Mouse (Mus musculus) embryonic stem cell, embryonic (primary cell): Measurements from ENCODE around the gene Zfp287.

Experiments
- CTCF ChIA-PET, 4 experiments: fragments of 300-600 bp in 2 of 4; fragments of 350-600 bp in 2 of 4; sonication (Branson Sonifier 250); formaldehyde crosslinking; loops; one replicate each; lab custom pipeline; 2022; ENCODE audit warnings: inconsistent platforms in 2 of 4; lab: Charles Lee
- POLR2A ChIA-PET, 4 experiments: fragments of 300-600 bp in 2 of 4; fragments of 350-600 bp in 2 of 4; sonication (Branson Sonifier 250); formaldehyde crosslinking; loops; one replicate each; lab custom pipeline; 2022; ENCODE audit warnings: antibody characterized with exemption in 4 of 4, inconsistent platforms in 1 of 4; lab: Charles Lee

The Zfp287 gene

GRCm38 (mm10) chr11:62670006-62670405, 61.7 kb downstream of the Zfp287 start:
- ChIA-PET CTCF (interaction anchor here in 2 of 4 experiments (0.8 to 1.3 kb wide), 2 partner anchors 21 to 57 kb away, joined by 3 read pairs; no protein-coding TSS in a partner anchor), POLR2A (interaction anchor here in 3 of 4 experiments (0.5 to 1.4 kb wide), 8 partner anchors 9 to 151 kb away, joined by 3 to 9 read pairs (median 3); no protein-coding TSS in a partner anchor)

GRCm38 (mm10) chr11:62669471-62669870, 62.2 kb downstream of the Zfp287 start:
- CTCF ChIA-PET: interaction anchor here in 2 of 4 experiments (0.8 to 1.3 kb wide), 2 partner anchors 22 to 56 kb away, joined by 3 read pairs; no protein-coding TSS in a partner anchor
- POLR2A ChIA-PET: interaction anchor here in 3 of 4 experiments (0.6 to 1.4 kb wide), 5 partner anchors 9 to 620 kb away, joined by 3 to 9 read pairs (median 3); no protein-coding TSS in a partner anchor

GRCm38 (mm10) chr11:62668986-62669385, 62.7 kb downstream of the Zfp287 start:
- ChIA-PET CTCF (interaction anchor here in 1 of 4 experiments (0.8 kb wide), 1 partner anchor 56 kb away, joined by 3 read pairs; no protein-coding TSS in a partner anchor), POLR2A (interaction anchor here in 2 of 4 experiments (0.6 to 1.4 kb wide), 3 partner anchors 8 to 619 kb away, joined by 3 to 9 read pairs (median 4); no protein-coding TSS in a partner anchor)

GRCm38 (mm10) chr11:62664250-62664649, 67.5 kb downstream of the Zfp287 start:
- ChIA-PET CTCF (no interaction called here), POLR2A (interaction anchor here in 2 of 4 experiments (0.9 to 9.4 kb wide), 9 partner anchors 11 to 113 kb away, joined by 3 to 84 read pairs (median 5); partner anchors contain the start of genes Lrrc75a (in 1 of the 2), Mmgt2 (in 1 of the 2) and Ubb (in 1 of the 2))

- ChIA-PET CTCF (interaction anchor here in 3 of 4 experiments (0.6 to 1.5 kb wide), 5 partner anchors 12 to 224 kb away, joined by 3 to 7 read pairs (median 3); no protein-coding TSS in a partner anchor), POLR2A (interaction anchor here in 3 of 4 experiments (0.5 to 9.4 kb wide), 16 partner anchors 8 to 305 kb away, joined by 3 to 84 read pairs (median 4); partner anchors contain the start of genes Ubb (in 2 of the 3) and Mmgt2 (in 1 of the 3))
Measured at GRCm38 (mm10) chr11:62660885-62661284, 70.8 kb downstream of the Zfp287 start.

- POLR2A ChIA-PET: interaction anchor here in 2 of 4 experiments (0.6 to 1.7 kb wide), 4 partner anchors 10 to 48 kb away, joined by 3 to 9 read pairs (median 3); no protein-coding TSS in a partner anchor
- CTCF ChIA-PET: no interaction called here
Measured at GRCm38 (mm10) chr11:62652080-62652479, 79.6 kb downstream of the Zfp287 start.

GRCm38 (mm10) chr11:62651563-62651962, 80.1 kb downstream of the Zfp287 start:
- ChIA-PET CTCF (interaction anchor here in 1 of 4 experiments (0.6 kb wide), 1 partner anchor 33 kb away, joined by 3 read pairs; no protein-coding TSS in a partner anchor), POLR2A (interaction anchor here in 1 of 4 experiments (6.8 kb wide), 1 partner anchor 46 kb away, joined by 95 read pairs; no protein-coding TSS in a partner anchor)
